Mouse (Mus musculus) layer of hippocampus, adult 11-12 months (tissue): ENCODE data around the gene Frg2f1.
A peak's percentile ranks its signal among the peaks of the same experiment; 100 is the strongest.

Experiments used
- DNase-seq: peaks from one replicate; pipeline ENCODE4 v3.0.0; 2022; ENCODE audit warnings: low spot score

The Frg2f1 gene

GRCm38 (mm10) chr4:119492291-119492932 is 46.9 kb downstream of the Frg2f1 start, which contains the start of gene Rimkla:
Gene Rimkla (minus strand): TSS chr4:119492628.
- peak; percentile 54 for DNase-seq

GRCm38 (mm10) chr4:119490806-119491205 is 48.5 kb downstream of the Frg2f1 start:
- DNase-seq: peak; percentile 53

GRCm38 (mm10) chr4:119489666-119490065 is 49.7 kb downstream of the Frg2f1 start:
- peak; percentile 30 for DNase-seq

DNA sequence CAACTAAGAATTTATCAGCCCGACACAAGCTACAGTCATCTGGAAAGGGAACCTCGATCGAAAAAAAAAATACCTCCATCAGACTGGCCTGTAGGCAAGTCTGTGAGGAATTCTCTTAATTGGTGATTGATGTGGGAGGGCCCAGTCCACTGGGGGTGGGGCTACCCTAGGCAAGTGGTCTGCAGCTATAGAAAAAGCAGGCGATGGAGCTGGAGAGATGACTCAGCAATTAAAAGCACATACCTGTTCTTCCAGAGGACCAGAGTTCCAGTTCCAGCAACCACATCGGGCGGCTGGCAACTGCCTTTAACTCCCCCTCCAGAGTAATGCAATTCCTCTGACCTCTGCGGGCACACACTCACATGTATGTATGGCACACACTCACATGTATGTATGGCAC is 54.4 kb downstream of the Frg2f1 start:
- no peak for DNase-seq

DNA sequence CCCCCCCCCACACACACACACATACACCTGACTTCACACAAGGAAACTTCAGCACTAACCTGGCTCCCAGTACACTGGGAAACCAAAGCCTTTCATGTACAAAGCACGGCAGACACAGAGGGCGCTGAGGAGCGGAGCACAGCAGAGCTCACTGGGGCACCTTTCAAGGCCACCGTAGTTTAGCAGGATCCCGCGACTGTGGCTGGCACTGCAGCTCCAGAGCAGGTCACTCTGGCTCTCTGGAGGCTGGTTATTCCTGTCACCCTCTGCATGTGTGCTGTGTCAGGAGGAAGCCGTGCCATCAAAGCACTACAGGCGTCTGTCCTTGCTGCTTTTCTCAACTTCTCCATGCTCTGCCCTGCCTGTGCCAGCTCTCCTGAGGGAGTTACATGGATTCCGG is 56.3 kb downstream of the Frg2f1 start:
- no peak for DNase-seq
